Mouse (Mus musculus) c-Kit-positive CD71-negative TER-119-negative erythroid progenitor cells, embryonic 14.5 days (primary cell): ENCODE data around the gene Tomm7.
"Not testable (repeated sequence)": the region's sequence is repeated elsewhere in the genome, so short reads cannot be mapped to it uniquely, and the experiment has no call there.

Experiments
- DNase-seq: peaks from one replicate; pipeline ENCODE4 v3.0.0-alpha.2; 2013; ENCODE audit warnings: low read depth

The Tomm7 gene

GRCm38 (mm10) chr5:23843674-23844530 is at the start of gene Tomm7:
Gene Tomm7 (minus strand): TSS chr5:23844161.
- peak; percentile 93 for DNase-seq

- DNase-seq, result no peak
Observed at GRCm38 (mm10) chr5:23893156-23893863, 49.3 kb upstream of the Tomm7 start.

GRCm38 (mm10) chr5:23890734-23891133 is 46.8 kb upstream of the Tomm7 start:
- DNase-seq, result peak; percentile 56

- DNase-seq, result no peak
Observed at GRCm38 (mm10) chr5:23889461-23889860, 45.5 kb upstream of the Tomm7 start.

- no peak for DNase-seq
Observed at GRCm38 (mm10) chr5:23887111-23887510, 43.1 kb upstream of the Tomm7 start.

GRCm38 (mm10) chr5:23874457-23874856 is 30.5 kb upstream of the Tomm7 start:
- DNase-seq, result no peak

- DNase-seq, result no peak
Observed at GRCm38 (mm10) chr5:23872586-23872985, 28.6 kb upstream of the Tomm7 start.

GRCm38 (mm10) chr5:23871323-23871722 is 27.4 kb upstream of the Tomm7 start:
- DNase-seq, result not testable (repeated sequence)

GRCm38 (mm10) chr5:23865941-23866340 is 22.0 kb upstream of the Tomm7 start:
- DNase-seq, result no peak

- no peak for DNase-seq
Observed at GRCm38 (mm10) chr5:23864054-23864965, 20.3 kb upstream of the Tomm7 start.

GRCm38 (mm10) chr5:23863166-23864053 is 19.4 kb upstream of the Tomm7 start:
- no peak for DNase-seq

- DNase-seq, result no peak
Observed at GRCm38 (mm10) chr5:23862291-23862690, 18.3 kb upstream of the Tomm7 start.

- DNase-seq, result no peak
Observed at GRCm38 (mm10) chr5:23861721-23862120, 17.8 kb upstream of the Tomm7 start.

GRCm38 (mm10) chr5:23859896-23860295 is 15.9 kb upstream of the Tomm7 start:
- no peak for DNase-seq

GRCm38 (mm10) chr5:23859087-23859718 is 15.2 kb upstream of the Tomm7 start:
- DNase-seq, result no peak

- no peak for DNase-seq
Observed at GRCm38 (mm10) chr5:23858643-23859042, 14.7 kb upstream of the Tomm7 start.

GRCm38 (mm10) chr5:23858001-23858400 is 14.0 kb upstream of the Tomm7 start:
- DNase-seq, result no peak

- DNase-seq, result no peak
Observed at GRCm38 (mm10) chr5:23857189-23857588, 13.2 kb upstream of the Tomm7 start.

GRCm38 (mm10) chr5:23856164-23856563 is 12.2 kb upstream of the Tomm7 start:
- no peak for DNase-seq

- DNase-seq, result no peak
Observed at GRCm38 (mm10) chr5:23855484-23855883, 11.5 kb upstream of the Tomm7 start.

- DNase-seq, result not testable (repeated sequence)
Observed at GRCm38 (mm10) chr5:23852916-23853315, 9.0 kb upstream of the Tomm7 start.
